ENCODE assay signal across 22 mouse cellular contexts in genomic region chr17:32610896-32611295, GRCm38 (mm10). TPM values are rescaled to one million over a fixed set of nuclear protein-coding genes. Genes with fewer than 3 reads are reported as not detected.
"Had no signal": no experiment of that assay in that cellular context is flagged by ENCODE, and none has a peak within 500 bp of the region (broad histone marks: within the 10 kb centered on the region; RNA-seq: fewer than 3 reads in every experiment).

No protein-coding gene starts in this region.

- H3K4me1 ChIP-seq: midbrain, embryonic 10.5 days; midbrain, embryonic 12.5 days; neural tube, embryonic 13.5 days; neural tube, embryonic 15.5 days; stomach, embryonic 15.5 days had no signal

- H3K27me3 ChIP-seq: midbrain, embryonic 12.5 days; neural tube, embryonic 13.5 days; neural tube, embryonic 15.5 days; stomach, embryonic 15.5 days had no signal

- H3K36me3 ChIP-seq: midbrain, embryonic 10.5 days; midbrain, embryonic 12.5 days; neural tube, embryonic 13.5 days; neural tube, embryonic 15.5 days; stomach, embryonic 15.5 days had no signal

- H3K4me2 ChIP-seq: lung, embryonic 14.5 days; midbrain, embryonic 12.5 days; neural tube, embryonic 13.5 days; neural tube, embryonic 15.5 days; stomach, embryonic 15.5 days had no signal

- H3K27ac ChIP-seq: midbrain, embryonic 10.5 days; midbrain, embryonic 12.5 days; neural tube, embryonic 13.5 days; neural tube, embryonic 15.5 days; stomach, embryonic 15.5 days; stomach, postnatal 0 days had no signal

- DNase-seq: lung, adult 18-20 months; lung, embryonic 14.5 days; lung, postnatal 10 days; lung, postnatal 4 days; midbrain, embryonic 14.5 days; right cerebral cortex, postnatal 14 days; thymus, adult 2 months; thymus, postnatal 25 days; thymus, postnatal 4 days had no signal

- H3K4me3 ChIP-seq: midbrain, embryonic 10.5 days; midbrain, embryonic 12.5 days; myocyte; neural tube, embryonic 13.5 days; neural tube, embryonic 15.5 days; stomach, embryonic 15.5 days had no signal

- H3K9me3 ChIP-seq: midbrain, embryonic 10.5 days; midbrain, embryonic 12.5 days; neural tube, embryonic 13.5 days; neural tube, embryonic 15.5 days; stomach, embryonic 15.5 days had no signal

- H3K9ac ChIP-seq: lung, embryonic 14.5 days; midbrain, embryonic 12.5 days; neural tube, embryonic 13.5 days; neural tube, embryonic 15.5 days; stomach, embryonic 15.5 days had no signal

- ATAC-seq: midbrain, embryonic 16.5 days had no signal

RNA-seq across cellular contexts. Expression of gene Cyp4f37, which starts 10.2 kb away (rescaled TPM):
- total RNA-seq: megakaryocyte-erythroid progenitor cell, adult 5-6 weeks had no signal
- polyA plus RNA-seq: lung, embryonic 14.5 days; lung, embryonic 16.5 days; midbrain, embryonic 12.5 days; midbrain, embryonic 16.5 days; myocyte; neural tube, embryonic 11.5 days; neural tube, embryonic 15.5 days; stomach, embryonic 15.5 days; stomach, postnatal 0 days; thymus, adult 2 months had no signal

RNA-seq across cellular contexts. Expression of gene Cyp4f40, which starts 47.8 kb away (rescaled TPM):
- total RNA-seq: megakaryocyte, adult 5-6 weeks; megakaryocyte-erythroid progenitor cell, adult 5-6 weeks had no signal
- polyA plus RNA-seq: lung, embryonic 14.5 days; midbrain, embryonic 10.5 days; midbrain, embryonic 12.5 days; midbrain, embryonic 14.5 days; neural tube, embryonic 11.5 days; neural tube, embryonic 13.5 days; spleen, adult 2 months had no signal
